Mouse (Mus musculus) lung, postnatal 0 days (tissue): ENCODE measurements around the gene Lmtk2. TPM values are rescaled to one million over a fixed set of nuclear protein-coding genes. Genes with fewer than 3 reads are reported as not detected.

Experiments used
- ATAC-seq: fragments of 200-750 bp; cut with Nextera tagmentation; 2 replicates; pipeline ENCODE4 v1.8.0; 2017; ENCODE audit warnings: moderate library complexity
- DNase-seq: peaks from one replicate; pipeline ENCODE4 v3.0.0-alpha.2; 2016; ENCODE audit warnings: low spot score
- H3K27ac ChIP-seq: fragments of 300-500 bp; sonication (generic); 2 replicates; pipeline ENCODE4 v1.5.1; 2014; ENCODE audit warnings: antibody characterized with exemption, mild to moderate bottlenecking, low read length, mixed read lengths
- H3K27me3 ChIP-seq: fragments of 300-500 bp; sonication (generic); replicated peaks from 2 replicates; pipeline ENCODE4 v1.6.1; 2014; ENCODE audit warnings: low read length, mixed read lengths; ENCODE audit not compliant: insufficient read depth
- H3K36me3 ChIP-seq: fragments of 300-500 bp; sonication (generic); 2 replicates; pipeline ENCODE4 v1.6.1; 2014; ENCODE audit warnings: low read length, mixed read lengths; ENCODE audit not compliant: insufficient read depth
- H3K4me1 ChIP-seq: fragments of 300-500 bp; sonication (generic); 2 replicates; pipeline ENCODE4 v1.6.1; 2014; ENCODE audit warnings: antibody characterized with exemption, low read depth, low read length, mixed read lengths; ENCODE audit not compliant: insufficient read depth
- H3K4me2 ChIP-seq: fragments of 300-500 bp; sonication (generic); replicated peaks from 2 replicates; pipeline ENCODE4 v1.6.1; 2014; ENCODE audit warnings: low read depth, mild to moderate bottlenecking, low read length, moderate library complexity, mixed read lengths
- H3K4me3 ChIP-seq: fragments of 300-500 bp; sonication (generic); 2 replicates; pipeline ENCODE4 v1.5.1; 2014; ENCODE audit warnings: low read depth, low read length
- H3K9ac ChIP-seq: fragments of 300-500 bp; sonication (generic); replicated peaks from 2 replicates; pipeline ENCODE4 v1.6.1; 2014; ENCODE audit warnings: low read depth, mild to moderate bottlenecking
- H3K9me3 ChIP-seq: fragments of 300-500 bp; sonication (generic); 2 replicates; pipeline ENCODE4 v1.6.1; 2016; ENCODE audit warnings: low read length, mixed read lengths
- CTCF ChIP-seq: IDR thresholded peaks from 2 replicates; pipeline ENCODE4 v1.5.1; 2016; ENCODE audit warnings: antibody characterized with exemption, mild to moderate bottlenecking
- EP300 ChIP-seq: IDR thresholded peaks from 2 replicates; pipeline ENCODE4 v1.6.1; 2016; ENCODE audit warnings: antibody characterized with exemption, mild to moderate bottlenecking, control low read depth
- WGBS: fragments of 180-500 bp; shearing (Covaris S2); extraction: QIAGEN DNeasy Blood & Tissue Kit; methylation state at CpG from one replicate; pipeline ENCODE4 v1.1.7; 2014; 5-methylcytosine and 5-hydroxymethylcytosine counted together
- polyA plus RNA-seq: library from polyadenylated mRNA; unstranded; fragments of >200 nt; fragmentation: Nextera tagmentation; extraction: Ambion mirVana; gene quantifications from 2 replicates; pipeline ENCODE4 v1.2.1, GENCODE M21; 2015

Lmtk2 gene
- polyA plus RNA-seq, 1 experiment from 2014 or later: 4.5 TPM

GRCm38 (mm10) chr5:144173648-144174047 is 73.4 kb downstream of the Lmtk2 start:
- H3K4me3 ChIP-seq: no peak overlapping the region
- H3K27me3 ChIP-seq: no peaks in the 10 kb centered on the region
- DNase-seq (no peak), ATAC-seq (no peak)
- WGBS: 87% methylated on average over 18 of the region's 18 CpGs
- no peak overlapping the region for H3K9ac ChIP-seq
- no peak overlapping the region for H3K27ac ChIP-seq
- H3K36me3 ChIP-seq: peaks cover 34% of the 10 kb centered on the region; the same call in 1 of the 2 replicates
- H3K4me2 ChIP-seq: no peak overlapping the region
- no peaks in the 10 kb centered on the region for H3K4me1 ChIP-seq
- TF ChIP-seq EP300 (no peak), CTCF (no peak)
- H3K9me3 ChIP-seq: no peaks in the 10 kb centered on the region

- DNase-seq: no peak
- no peak overlapping the region for H3K27ac ChIP-seq
- no peak overlapping the region for H3K4me3 ChIP-seq
- no peaks in the 10 kb centered on the region for H3K9me3 ChIP-seq
- peaks cover 22% of the 10 kb centered on the region; the same call in 1 of the 2 replicates for H3K36me3 ChIP-seq
- WGBS: 46% methylated on average over 6 of the region's 6 CpGs
- no peak overlapping the region for H3K4me2 ChIP-seq
- H3K4me1 ChIP-seq: no peaks in the 10 kb centered on the region
- no peaks in the 10 kb centered on the region for H3K27me3 ChIP-seq
- H3K9ac ChIP-seq: no peak overlapping the region
- ATAC-seq: no peak
- TF ChIP-seq EP300 (no peak), CTCF (no peak)
Measured at GRCm38 (mm10) chr5:144178216-144178615, 78.0 kb downstream of the Lmtk2 start.

- Histone ChIP-seq H3K9me3 (no peaks in the 10 kb centered on the region), H3K36me3 (no peaks in the 10 kb centered on the region), H3K27me3 (no peaks in the 10 kb centered on the region), H3K4me2 (no peak overlapping the region), H3K4me1 (no peaks in the 10 kb centered on the region), H3K27ac (no peak overlapping the region), H3K9ac (no peak overlapping the region), H3K4me3 (no peak overlapping the region)
- DNase-seq (no peak), ATAC-seq (no peak)
- TF ChIP-seq EP300 (no peak), CTCF (no peak)
- WGBS: 86% methylated on average over 7 of the region's 7 CpGs
Measured at GRCm38 (mm10) chr5:144181249-144181648, 81.0 kb downstream of the Lmtk2 start.

GRCm38 (mm10) chr5:144182542-144183247 is 82.5 kb downstream of the Lmtk2 start:
- DNase-seq: no peak
- H3K4me2 ChIP-seq: no peak overlapping the region

GRCm38 (mm10) chr5:144183248-144183559 is 83.0 kb downstream of the Lmtk2 start:
- H3K27me3 ChIP-seq: no peaks in the 10 kb centered on the region
- no peak for DNase-seq
- H3K4me1 ChIP-seq: no peaks in the 10 kb centered on the region
- H3K4me2 ChIP-seq: no peak overlapping the region
- no peaks in the 10 kb centered on the region for H3K9me3 ChIP-seq
- no peaks in the 10 kb centered on the region for H3K36me3 ChIP-seq
- H3K4me3 ChIP-seq: no peak overlapping the region
- TF ChIP-seq EP300 (no peak), CTCF (no peak)
- no peak for ATAC-seq
- WGBS: 32% methylated on average over 8 of the region's 8 CpGs
- H3K9ac ChIP-seq: no peak overlapping the region
- H3K27ac ChIP-seq: no peak overlapping the region

More at GRCm38 (mm10) chr5:144182542-144183247, 82.5 kb downstream of the Lmtk2 start:
- Histone ChIP-seq H3K4me1 (no peaks in the 10 kb centered on the region), H3K36me3 (no peaks in the 10 kb centered on the region), H3K9me3 (no peaks in the 10 kb centered on the region), H3K27me3 (no peaks in the 10 kb centered on the region), H3K9ac (no peak overlapping the region), H3K4me3 (no peak overlapping the region), H3K27ac (no peak overlapping the region)
- 0 out of 2 replicates have a peak, but pooled peaks have one; percentile 23 for ATAC-seq
- TF ChIP-seq EP300 (no peak), CTCF (no peak)
- WGBS: 37% methylated on average over 20 of the region's 20 CpGs

- TF ChIP-seq EP300 (no peak), CTCF (no peak)
- no peaks in the 10 kb centered on the region for H3K4me1 ChIP-seq
- no peaks in the 10 kb centered on the region for H3K27me3 ChIP-seq
- no peak overlapping the region for H3K4me3 ChIP-seq
- no peak overlapping the region for H3K9ac ChIP-seq
- ATAC-seq (peak; percentile 90), DNase-seq (peak; percentile 79)
- WGBS: 45% methylated on average over 7 of the region's 7 CpGs
- no peak overlapping the region for H3K27ac ChIP-seq
- no peak overlapping the region for H3K4me2 ChIP-seq
- H3K36me3 ChIP-seq: no peaks in the 10 kb centered on the region
- H3K9me3 ChIP-seq: no peaks in the 10 kb centered on the region
Measured at GRCm38 (mm10) chr5:144183647-144184335, 83.6 kb downstream of the Lmtk2 start.
